Mouse (Mus musculus): ENCODE data around the gene Inka1. TPM values are rescaled to one million over a fixed set of nuclear protein-coding genes. Genes with fewer than 3 reads are reported as not detected.

The Inka1 gene
- polyA plus RNA-seq, 1 experiment from 2014 or later, result 10.8 TPM

DNA sequence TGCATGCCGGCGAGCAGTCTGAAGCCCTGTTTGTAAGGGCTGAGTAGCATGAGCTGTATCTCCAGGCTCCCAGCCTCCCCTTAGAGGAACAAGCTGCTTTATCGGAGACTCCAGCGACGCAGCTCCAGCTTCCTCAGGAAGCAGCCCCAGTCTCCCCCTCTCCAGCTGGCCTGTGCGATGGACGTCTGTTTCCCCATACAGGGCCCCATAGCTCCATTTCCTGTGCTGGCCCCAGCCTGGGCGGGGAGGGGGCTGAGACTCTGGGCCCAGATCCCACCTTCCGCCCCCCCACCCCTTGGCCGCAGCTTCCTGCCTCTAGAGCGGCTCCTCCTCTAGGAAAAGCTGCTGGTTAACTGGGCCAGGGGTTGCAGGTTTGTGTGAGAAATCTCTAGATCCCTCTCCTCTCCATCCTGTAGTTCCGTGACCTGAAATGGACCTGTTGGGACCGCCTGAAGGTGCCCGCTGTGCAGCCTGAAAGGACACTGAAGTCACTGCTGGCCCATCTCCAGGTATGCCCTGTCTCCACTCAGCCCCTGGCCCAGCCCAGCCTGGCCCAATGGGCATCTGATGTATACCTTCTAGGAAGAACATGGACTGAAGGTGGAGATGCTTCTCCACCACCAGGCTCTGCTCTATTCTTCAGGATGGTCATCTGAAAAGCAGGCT is 2.9 kb downstream of the Inka1 start, which contains the start of gene Gm20661:
Gene Gm20661 (plus strand): TSS at position 378 of the 666 bp plus-strand sequence.
- peaks cover 42% of the 10 kb centered on the region for H3K4me1 ChIP-seq

GRCm38 (mm10) chr9:107981684-107982605 is 3.7 kb downstream of the Inka1 start:
- Histone ChIP-seq H3K27ac (peak overlapping the region; percentile 40; the same call in 1 of the 2 replicates), H3K4me2 (peak overlapping the region; percentile 8; the same call in 1 of the 2 replicates), H3K27me3 (peaks cover 16% of the 10 kb centered on the region), H3K9me3 (replicated peaks) (no peaks in the 10 kb centered on the region), H3K4me3 (no peak overlapping the region), H3K36me3 (ENCODE audit: poor library complexity, severe bottlenecking) (no peaks in the 10 kb centered on the region), H3K9ac (no peak overlapping the region; the same call in 1 of the 2 replicates), H3K4me1 (peaks cover 42% of the 10 kb centered on the region)
- 60% methylated on average over 7 of the region's 7 CpGs for WGBS
- ATAC-seq, result no peak

More for the DNA sequence above, 2.9 kb downstream of the Inka1 start, which contains the start of gene Gm20661:
- Histone ChIP-seq H3K9me3 (replicated peaks) (no peaks in the 10 kb centered on the region), H3K36me3 (ENCODE audit: poor library complexity, severe bottlenecking) (no peaks in the 10 kb centered on the region), H3K9ac (peak within 1 kb of the TSS; percentile 41; the same call in 1 of the 2 replicates), H3K27me3 (peaks cover 21% of the 10 kb centered on the region), H3K4me2 (peak within 1 kb of the TSS; percentile 23), H3K4me3 (no peak within 1 kb of the TSS), H3K27ac (peak within 1 kb of the TSS; percentile 40; the same call in 1 of the 2 replicates)
- WGBS, result 56% methylated on average over 14 of the region's 14 CpGs
- ATAC-seq, result no peak

GRCm38 (mm10) chr9:107978815-107979214 is 6.9 kb downstream of the Inka1 start:
- Histone ChIP-seq H3K4me3 (no peak overlapping the region), H3K27me3 (peaks cover under 1% of the 10 kb centered on the region; the same call in 1 of the 2 replicates), H3K9ac (no peak overlapping the region), H3K4me2 (no peak overlapping the region), H3K4me1 (peaks cover 25% of the 10 kb centered on the region), H3K9me3 (replicated peaks) (no peaks in the 10 kb centered on the region), H3K27ac (no peak overlapping the region), H3K36me3 (ENCODE audit: poor library complexity, severe bottlenecking) (no peaks in the 10 kb centered on the region)
- no peak for ATAC-seq
- WGBS, result 85% methylated on average over 12 of the region's 12 CpGs

DNA sequence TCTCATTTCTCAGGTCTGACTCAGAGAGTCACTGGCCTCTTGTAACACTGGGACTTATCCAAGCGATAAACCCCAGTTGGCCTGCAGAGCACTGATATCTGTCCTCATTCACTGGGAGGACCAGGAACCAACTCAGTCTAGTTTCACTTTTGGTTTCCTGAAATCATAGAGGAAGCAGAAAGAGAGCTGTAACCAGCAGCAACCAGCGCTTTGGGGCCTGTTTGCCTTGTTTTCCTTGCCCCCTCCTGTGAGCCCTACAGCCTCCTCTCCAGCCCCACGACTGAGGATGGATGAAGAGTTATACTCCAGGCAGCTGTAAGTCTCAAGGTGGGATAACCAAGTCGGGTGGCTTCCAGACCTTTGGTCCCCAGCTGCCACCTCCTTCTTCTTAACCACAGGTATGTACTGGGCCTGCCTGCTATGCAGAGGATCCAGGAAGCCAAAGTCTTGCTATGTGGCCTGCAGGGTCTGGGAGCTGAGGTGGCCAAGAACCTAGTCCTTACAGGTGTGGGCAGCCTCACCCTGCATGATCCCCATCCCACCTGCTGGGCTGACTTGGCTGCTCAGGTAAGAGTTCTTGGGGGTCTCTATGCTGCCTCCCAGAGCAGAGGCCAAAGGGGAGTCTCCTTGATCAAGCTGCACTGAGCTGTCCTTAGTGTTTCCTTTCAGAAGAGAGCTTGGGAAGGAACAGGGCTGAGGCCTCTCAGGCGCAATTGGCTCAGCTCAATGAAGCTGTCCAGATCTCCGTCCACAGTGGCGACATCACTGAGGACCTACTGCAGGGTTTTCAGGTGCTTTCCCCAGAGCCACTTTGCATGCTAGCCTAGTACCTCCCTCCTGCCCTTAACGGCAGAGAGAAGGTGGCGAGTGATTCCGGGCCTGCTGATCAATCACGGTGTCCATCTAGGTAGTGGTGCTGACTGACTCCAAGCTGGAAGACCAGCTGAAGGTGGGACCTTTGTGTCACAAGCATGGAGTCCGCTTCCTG is 10.0 kb downstream of the Inka1 start, which contains the start of gene Uba7:
Gene Uba7 (plus strand): TSS at position 107 of the 988 bp plus-strand sequence.
- H3K4me3 ChIP-seq, result no peak within 1 kb of the TSS
- no peak within 1 kb of the TSS for H3K27ac ChIP-seq
- no peaks in the 10 kb centered on the region for H3K27me3 ChIP-seq
- no peak for ATAC-seq
- H3K4me2 ChIP-seq, result no peak within 1 kb of the TSS
- no peaks in the 10 kb centered on the region for H3K9me3 ChIP-seq (replicated peaks)
- WGBS, result 73% methylated on average over 12 of the region's 12 CpGs
- no peak within 1 kb of the TSS for H3K9ac ChIP-seq
- no peaks in the 10 kb centered on the region for H3K4me1 ChIP-seq
- H3K36me3 ChIP-seq (ENCODE audit: poor library complexity, severe bottlenecking), result peaks cover 13% of the 10 kb centered on the region

GRCm38 (mm10) chr9:107974491-107975171 is 11.0 kb downstream of the Inka1 start:
- Histone ChIP-seq H3K4me3 (no peak overlapping the region), H3K9me3 (replicated peaks) (no peaks in the 10 kb centered on the region), H3K4me2 (no peak overlapping the region), H3K27ac (no peak overlapping the region), H3K9ac (no peak overlapping the region), H3K27me3 (no peaks in the 10 kb centered on the region), H3K4me1 (no peaks in the 10 kb centered on the region), H3K36me3 (ENCODE audit: poor library complexity, severe bottlenecking) (peaks cover 24% of the 10 kb centered on the region)
- no peak for ATAC-seq
- 88% methylated on average over 10 of the region's 10 CpGs for WGBS

- ATAC-seq, result no peak
- Histone ChIP-seq H3K36me3 (ENCODE audit: poor library complexity, severe bottlenecking) (peaks cover 38% of the 10 kb centered on the region), H3K9me3 (replicated peaks) (no peaks in the 10 kb centered on the region), H3K9ac (no peak overlapping the region), H3K27me3 (no peaks in the 10 kb centered on the region), H3K4me3 (no peak overlapping the region), H3K27ac (no peak overlapping the region), H3K4me1 (no peaks in the 10 kb centered on the region), H3K4me2 (no peak overlapping the region)
- WGBS, result 88% methylated on average over 8 of the region's 8 CpGs
Observed at GRCm38 (mm10) chr9:107971690-107972541, 13.8 kb downstream of the Inka1 start.

- no peaks in the 10 kb centered on the region for H3K4me1 ChIP-seq
- no peak overlapping the region for H3K27ac ChIP-seq
- no peak overlapping the region for H3K4me2 ChIP-seq
- H3K9me3 ChIP-seq (replicated peaks), result no peaks in the 10 kb centered on the region
- no peak for ATAC-seq
- no peak overlapping the region for H3K9ac ChIP-seq
- H3K36me3 ChIP-seq (ENCODE audit: poor library complexity, severe bottlenecking), result peaks cover 39% of the 10 kb centered on the region
- H3K4me3 ChIP-seq, result no peak overlapping the region
- no peaks in the 10 kb centered on the region for H3K27me3 ChIP-seq
- WGBS, result 91% methylated on average over 5 of the region's 5 CpGs
Observed at GRCm38 (mm10) chr9:107970311-107970710, 15.4 kb downstream of the Inka1 start.

GRCm38 (mm10) chr9:107968531-107968930 is 17.1 kb downstream of the Inka1 start:
- H3K4me3 ChIP-seq, result no peak overlapping the region
- no peak overlapping the region for H3K27ac ChIP-seq
- WGBS, result 94% methylated on average over 7 of the region's 7 CpGs
- no peak overlapping the region for H3K4me2 ChIP-seq
- H3K9me3 ChIP-seq (replicated peaks), result no peaks in the 10 kb centered on the region
- H3K36me3 ChIP-seq (ENCODE audit: poor library complexity, severe bottlenecking), result peaks cover 55% of the 10 kb centered on the region
- H3K9ac ChIP-seq, result no peak overlapping the region
- no peak for ATAC-seq
- no peaks in the 10 kb centered on the region for H3K27me3 ChIP-seq
- no peaks in the 10 kb centered on the region for H3K4me1 ChIP-seq

DNA sequence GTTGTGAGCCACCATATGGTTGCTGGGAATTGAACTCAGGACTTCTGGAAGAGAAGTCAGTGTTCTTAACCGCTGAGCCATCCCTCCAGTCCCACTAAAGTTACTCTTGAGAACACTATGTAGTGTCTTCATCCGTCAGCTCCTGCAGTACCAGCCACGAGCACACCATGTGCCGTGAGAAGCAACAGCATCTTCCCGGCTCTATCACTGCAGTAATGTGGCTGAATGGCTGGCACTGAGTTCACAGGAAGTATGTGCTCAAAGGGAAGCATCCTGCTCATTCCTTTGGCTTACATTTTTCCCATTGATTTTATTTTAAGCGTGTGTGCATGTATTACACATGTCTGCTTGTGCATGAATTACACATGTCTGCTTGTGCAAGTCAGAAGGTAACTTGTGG is 18.2 kb downstream of the Inka1 start:
- Histone ChIP-seq H3K4me1 (no peaks in the 10 kb centered on the region), H3K27ac (no peak overlapping the region), H3K4me2 (no peak overlapping the region), H3K36me3 (ENCODE audit: poor library complexity, severe bottlenecking) (peaks cover 65% of the 10 kb centered on the region), H3K4me3 (no peak overlapping the region), H3K9ac (no peak overlapping the region), H3K9me3 (replicated peaks) (no peaks in the 10 kb centered on the region), H3K27me3 (no peaks in the 10 kb centered on the region)
- no peak for ATAC-seq
- 92% methylated on average over 6 of the region's 6 CpGs for WGBS

GRCm38 (mm10) chr9:107966676-107967075 is 19.0 kb downstream of the Inka1 start:
- Histone ChIP-seq H3K9ac (no peak overlapping the region), H3K4me3 (no peak overlapping the region), H3K4me1 (peaks cover 4% of the 10 kb centered on the region), H3K36me3 (ENCODE audit: poor library complexity, severe bottlenecking) (peaks cover 68% of the 10 kb centered on the region), H3K27me3 (no peaks in the 10 kb centered on the region), H3K9me3 (replicated peaks) (no peaks in the 10 kb centered on the region), H3K27ac (no peak overlapping the region), H3K4me2 (no peak overlapping the region)
- no peak for ATAC-seq
- 93% methylated on average over 10 of the region's 10 CpGs for WGBS
